Mouse (Mus musculus) layer of hippocampus, postnatal 10 days (tissue): ENCODE data around the gene Ddn. TPM values are rescaled to one million over a fixed set of nuclear protein-coding genes. Genes with fewer than 3 reads are reported as not detected.

ENCODE experiments used
- DNase-seq, 2 experiments: peaks; one replicate each; pipeline ENCODE4 v3.0.0; 2021; ENCODE audit warnings: low spot score in 2 of 2
- total RNA-seq, 2 experiments: library from RNA; stranded (reverse); gene quantifications; 2 replicates each; pipeline ENCODE4 v1.2.3; 2021

Ddn gene
- total RNA-seq, 2 experiments from 2014 or later, result 401 to 403 TPM

DNA sequence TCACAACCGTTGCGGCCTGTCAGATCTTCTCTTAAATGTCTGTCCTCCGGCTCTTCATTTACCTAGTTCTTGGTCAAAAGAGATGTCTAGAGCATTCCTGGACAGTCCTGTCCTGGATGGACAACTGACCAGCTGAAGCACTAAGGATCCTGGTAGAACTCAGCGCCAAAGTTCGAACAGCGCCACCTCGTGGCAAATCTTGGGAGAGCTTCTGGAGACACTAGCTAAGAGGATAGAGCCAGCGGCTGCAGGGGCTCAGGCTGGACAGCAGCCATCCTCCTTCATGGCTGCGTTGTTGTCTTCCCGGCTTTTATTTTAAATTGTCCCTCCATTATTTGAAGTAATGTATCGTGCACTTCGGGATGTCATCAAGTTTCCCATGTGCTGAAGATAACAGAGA is 9.9 kb downstream of the Ddn start:
- DNase-seq, result peak; percentile 85 to 87

DNA sequence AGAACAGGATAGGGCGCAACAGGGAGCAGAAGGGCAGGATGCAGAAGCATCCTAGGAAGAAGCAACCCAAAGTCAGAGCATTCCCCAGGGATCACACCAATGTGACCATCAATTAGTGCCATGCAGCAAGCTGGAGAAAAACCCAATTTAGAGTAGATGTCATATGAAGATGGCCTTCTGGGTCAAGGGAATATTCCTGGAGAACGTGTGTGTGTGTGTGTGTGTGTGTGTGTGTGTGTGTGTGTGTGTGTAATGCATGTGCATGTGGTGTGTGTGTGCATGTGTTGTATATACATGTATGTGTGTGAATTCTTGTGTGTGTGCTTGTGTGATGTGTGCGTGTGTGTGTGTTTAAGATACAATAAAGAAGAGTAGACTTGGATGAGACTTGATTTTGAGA is 10.4 kb downstream of the Ddn start:
- DNase-seq, result no peak

DNA sequence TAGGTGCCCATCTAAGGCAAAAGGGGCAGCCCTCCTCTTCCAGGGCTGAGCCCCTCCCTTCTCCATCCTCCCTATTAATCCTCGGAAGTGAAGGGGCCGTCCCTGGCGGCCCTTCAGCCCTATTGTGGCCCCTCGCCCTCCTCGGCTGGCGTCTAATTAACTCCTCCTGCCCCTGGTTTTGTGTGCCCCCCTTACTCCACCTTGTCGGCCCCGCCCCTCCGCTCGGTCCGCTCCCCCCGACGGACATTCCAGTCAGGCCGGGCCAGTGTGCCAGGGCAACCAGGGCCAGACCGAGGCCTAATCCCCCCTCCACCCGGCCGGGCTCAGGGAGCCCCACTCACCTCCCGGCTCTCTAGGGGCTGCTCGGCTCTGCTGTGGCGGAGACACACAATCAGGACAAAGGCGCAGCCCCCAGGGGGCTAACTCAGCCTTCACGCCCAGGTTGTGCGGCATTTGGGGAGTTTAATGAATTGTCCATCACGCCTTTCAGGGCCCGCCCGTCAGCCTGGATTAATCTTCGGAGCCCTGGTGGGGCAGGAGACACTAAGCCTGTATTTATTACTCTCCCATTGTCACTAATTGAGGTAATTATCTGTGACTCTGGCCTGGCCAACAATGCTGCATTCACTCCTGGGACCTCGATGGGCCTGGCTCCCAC is 11.3 kb downstream of the Ddn start:
- no peak for DNase-seq

DNA sequence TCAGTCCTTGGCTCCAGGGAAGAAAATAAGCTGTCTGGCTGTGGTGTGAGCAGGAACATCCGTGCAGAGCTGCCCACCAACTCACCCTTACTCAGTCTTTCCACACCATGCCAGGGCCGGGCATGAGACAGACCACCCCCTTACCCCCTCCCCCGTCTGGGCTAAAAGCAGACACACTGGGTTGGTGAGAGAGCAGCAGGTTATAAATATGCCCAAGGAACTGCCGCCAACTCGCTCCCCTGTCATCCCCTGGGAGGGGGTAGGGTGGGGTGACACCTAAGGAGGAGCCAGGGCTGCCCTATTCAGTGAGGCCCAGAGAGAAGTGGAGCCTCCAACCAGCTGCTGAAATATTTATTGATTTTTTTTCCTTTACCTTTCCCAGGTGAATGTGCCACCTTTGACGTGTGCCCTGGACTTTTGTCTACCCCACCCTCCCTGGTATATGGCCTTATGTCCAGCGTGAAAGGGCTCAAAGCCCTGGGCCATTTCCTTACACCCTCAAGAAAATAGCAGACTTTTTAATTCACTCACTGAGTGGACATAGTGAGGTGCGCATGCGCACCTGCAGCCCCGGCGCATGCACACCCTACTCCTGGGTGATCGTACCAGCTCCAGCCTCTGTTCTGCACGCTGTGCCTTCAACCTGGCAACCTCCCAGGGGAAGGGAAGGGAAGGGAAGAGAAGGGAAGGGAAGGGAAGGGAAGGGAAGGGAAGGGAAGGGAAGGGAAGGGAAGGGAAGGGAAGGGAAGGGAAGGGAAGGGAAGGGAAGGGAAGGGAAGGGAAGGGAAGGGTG is 12.3 kb downstream of the Ddn start:
- no peak for DNase-seq

DNA sequence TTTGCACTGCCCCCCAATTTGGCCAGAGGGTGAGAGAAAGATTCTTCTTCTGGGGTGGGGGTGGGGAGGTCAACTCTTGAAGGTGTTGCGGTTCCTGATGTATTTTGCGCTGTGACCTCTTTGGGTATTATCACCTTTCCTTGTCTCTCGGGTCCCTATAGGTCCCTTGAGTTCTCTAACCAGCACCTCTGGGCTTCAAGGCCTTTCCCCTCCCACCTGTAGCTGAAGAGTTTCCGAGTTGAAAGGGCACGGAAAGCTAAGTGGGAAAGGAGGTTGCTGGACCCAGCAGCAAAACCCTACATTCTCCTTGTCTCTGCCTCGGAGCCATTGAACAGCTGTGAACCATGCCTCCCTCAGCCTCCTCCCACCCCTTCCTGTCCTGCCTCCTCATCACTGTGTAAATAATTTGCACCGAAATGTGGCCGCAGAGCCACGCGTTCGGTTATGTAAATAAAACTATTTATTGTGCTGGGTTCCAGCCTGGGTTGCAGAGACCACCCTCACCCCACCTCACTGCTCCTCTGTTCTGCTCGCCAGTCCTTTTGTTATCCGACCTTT is 16.1 kb downstream of the Ddn start:
- no peak for DNase-seq

DNA sequence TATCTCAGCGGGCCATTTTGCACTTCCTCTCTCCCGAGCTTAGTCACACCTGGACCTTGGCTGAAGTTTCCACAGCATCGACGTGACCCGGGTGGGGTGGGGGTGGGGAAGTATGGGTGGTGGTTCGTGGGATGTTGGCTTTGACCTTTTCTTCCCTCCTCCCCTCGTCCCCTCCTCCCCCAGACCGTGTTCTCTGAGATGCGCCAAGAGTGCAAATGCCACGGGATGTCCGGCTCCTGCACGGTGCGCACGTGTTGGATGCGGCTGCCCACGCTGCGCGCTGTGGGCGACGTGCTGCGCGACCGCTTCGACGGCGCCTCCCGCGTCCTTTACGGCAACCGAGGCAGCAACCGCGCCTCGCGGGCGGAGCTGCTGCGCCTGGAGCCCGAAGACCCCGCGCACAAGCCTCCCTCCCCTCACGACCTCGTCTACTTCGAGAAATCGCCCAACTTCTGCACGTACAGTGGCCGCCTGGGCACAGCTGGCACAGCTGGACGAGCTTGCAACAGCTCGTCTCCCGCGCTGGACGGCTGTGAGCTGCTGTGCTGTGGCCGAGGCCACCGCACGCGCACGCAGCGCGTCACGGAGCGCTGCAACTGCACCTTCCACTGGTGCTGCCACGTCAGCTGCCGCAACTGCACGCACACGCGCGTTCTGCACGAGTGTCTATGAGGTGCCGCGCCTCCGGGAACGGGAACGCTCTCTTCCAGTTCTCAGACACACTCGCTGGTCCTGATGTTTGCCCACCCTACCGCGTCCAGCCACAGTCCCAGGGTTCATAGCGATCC is 16.9 kb downstream of the Ddn start:
- DNase-seq, result no peak

DNA sequence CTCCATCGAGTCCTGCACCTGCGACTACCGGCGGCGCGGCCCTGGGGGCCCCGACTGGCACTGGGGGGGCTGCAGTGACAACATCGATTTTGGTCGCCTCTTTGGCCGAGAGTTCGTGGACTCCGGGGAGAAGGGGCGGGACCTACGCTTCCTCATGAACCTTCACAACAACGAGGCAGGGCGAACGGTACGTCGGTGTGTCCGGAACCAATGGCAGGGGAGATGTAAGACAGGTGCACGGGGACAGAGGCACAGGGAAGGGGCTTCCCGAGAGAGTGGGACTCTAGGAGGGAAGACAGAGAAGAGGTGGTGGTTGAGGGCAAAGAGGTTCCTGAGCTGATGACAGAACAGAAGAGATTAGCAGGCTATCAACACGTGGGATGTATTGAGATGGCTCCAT is 17.5 kb downstream of the Ddn start:
- DNase-seq, result no peak

DNA sequence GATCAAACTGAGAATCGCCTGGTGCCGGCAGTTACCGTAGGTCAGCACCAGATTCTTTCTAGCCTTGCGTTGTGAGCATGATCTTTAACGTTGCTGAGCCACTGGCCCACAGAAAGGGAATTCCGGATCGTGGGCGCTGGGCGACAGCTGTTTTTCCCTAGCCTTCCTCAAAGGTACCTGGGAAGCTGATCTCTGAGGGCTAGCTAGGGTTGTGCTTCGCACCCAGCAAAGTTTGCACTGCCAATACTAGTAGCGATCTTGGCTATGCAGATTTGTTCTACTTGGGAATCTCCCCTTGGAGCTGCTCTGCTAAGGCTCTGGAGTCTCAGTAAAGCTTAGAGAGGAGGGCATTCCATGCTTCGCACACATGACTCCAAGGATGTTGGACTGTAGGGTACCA is 18.1 kb downstream of the Ddn start:
- DNase-seq, result no peak

DNA sequence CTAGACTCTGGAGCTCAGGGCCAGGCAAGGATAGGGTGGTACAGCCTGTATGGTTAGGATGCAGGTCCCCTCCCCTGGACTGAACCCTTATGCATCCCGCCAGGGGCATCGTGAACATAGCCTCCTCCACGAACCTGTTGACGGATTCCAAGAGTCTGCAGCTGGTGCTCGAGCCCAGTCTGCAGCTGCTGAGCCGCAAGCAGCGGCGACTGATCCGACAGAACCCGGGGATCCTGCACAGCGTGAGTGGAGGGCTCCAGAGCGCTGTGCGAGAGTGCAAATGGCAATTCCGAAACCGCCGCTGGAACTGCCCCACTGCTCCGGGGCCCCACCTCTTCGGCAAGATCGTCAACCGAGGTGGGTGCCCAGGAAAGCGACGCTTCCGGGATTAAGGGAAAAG is 18.5 kb downstream of the Ddn start:
- no peak for DNase-seq

DNA sequence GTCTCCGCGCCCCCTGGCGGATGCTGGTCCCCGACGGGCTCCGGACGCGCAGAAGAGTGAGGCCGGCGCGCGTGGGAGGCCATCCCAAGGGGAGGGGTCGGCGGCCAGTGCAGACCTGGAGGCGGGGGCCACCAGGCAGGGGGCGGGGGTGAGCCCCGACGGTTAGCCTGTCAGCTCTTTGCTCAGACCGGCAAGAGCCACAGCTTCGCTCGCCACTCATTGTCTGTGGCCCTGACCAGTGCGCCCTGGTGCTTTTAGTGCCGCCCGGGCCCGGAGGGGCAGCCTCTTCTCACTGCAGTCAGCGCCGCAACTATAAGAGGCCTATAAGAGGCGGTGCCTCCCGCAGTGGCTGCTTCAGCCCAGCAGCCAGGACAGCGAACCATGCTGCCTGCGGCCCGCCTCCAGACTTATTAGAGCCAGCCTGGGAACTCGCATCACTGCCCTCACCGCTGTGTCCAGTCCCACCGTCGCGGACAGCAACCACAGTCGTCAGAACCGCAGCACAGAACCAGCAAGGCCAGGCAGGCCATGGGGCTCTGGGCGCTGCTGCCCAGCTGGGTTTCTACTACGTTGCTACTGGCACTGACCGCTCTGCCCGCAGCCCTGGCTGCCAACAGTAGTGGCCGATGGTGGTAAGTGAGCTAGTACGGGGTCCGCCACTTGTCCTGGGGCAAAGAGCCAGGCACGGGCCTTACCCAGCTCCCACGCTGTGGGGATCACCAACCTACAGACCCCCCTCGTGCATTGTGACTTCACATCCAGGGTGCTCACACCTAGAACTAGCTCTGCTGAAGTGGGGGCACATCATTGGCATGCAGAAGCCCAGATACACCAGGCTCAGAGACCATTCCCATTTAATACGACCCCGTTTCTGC is 19.4 kb downstream of the Ddn start, which contains the start of gene Wnt1:
Wnt1 (plus strand) TSS at position 197 of the 875 bp plus-strand sequence.
- DNase-seq, result peak in 1 of 2 experiments; percentile 45

DNA sequence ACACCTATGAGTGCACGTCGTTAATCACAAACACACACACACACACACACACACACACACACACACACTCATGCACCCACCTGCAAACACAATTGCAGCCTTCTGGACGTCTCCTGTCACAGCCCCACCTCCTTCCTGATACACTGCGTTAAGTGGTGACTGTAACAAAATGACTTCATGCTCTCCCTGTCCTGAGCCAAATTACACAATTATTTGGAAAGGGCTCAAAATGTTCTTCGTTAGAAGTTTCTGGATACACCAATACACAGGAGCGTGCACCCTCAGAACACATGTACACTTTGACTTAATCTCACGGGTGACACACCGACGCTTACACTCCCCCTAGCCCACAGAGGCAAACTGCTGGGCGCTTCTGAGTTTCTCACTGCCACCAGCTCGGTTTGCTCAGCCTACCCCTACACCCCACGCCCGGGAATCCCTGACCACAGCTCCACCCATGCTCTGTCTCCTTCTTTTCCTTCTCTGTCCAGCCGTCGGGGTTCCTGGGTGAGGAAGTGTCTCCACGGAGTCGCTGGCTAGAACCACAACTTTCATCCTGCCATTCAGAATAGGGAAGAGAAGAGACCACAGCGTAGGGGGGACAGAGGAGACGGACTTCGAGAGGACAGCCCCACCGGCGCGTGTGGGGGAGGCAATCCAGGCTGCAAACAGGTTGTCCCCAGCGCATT is 20.2 kb downstream of the Ddn start:
- no peak for DNase-seq

DNA sequence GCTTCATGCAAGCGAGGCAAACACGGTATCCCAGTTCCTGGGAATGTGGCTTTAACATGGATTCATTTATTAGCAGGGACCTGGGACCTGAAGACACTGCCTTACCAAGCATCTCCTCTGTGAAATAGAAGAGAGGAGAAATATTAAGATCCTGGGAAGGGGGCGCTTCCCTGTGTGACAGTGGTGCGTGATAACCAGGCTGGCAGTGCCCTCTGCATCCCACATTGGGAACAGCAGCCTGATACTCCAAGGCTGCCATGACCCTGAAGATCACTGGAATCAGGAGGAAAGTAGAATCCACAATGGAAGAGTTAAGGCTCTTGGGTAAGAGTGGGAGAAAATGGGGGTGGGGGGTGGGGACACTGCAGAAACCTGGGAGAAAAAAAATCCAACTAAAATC is 21.4 kb downstream of the Ddn start:
- DNase-seq, result peak in 1 of 2 experiments; percentile 54

DNA sequence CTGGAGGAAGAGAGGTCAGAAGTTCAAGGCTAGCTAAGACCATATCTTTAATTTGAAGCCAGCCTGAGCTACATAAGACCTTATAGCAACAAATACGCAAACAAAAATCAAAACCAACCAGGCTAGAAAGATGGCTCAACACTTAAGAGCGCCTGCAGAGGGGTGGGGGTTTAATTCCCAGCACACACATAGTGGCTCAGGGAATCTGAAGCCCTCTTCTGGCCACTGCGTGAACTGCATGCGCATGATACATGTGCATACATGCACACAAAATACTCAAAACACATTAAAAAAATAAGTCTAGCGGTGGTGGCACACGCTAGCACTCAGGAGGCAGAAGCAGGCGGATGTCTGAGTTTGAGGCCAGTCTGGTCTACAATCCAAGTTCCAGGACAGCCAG is 23.5 kb downstream of the Ddn start:
- DNase-seq, result no peak

DNA sequence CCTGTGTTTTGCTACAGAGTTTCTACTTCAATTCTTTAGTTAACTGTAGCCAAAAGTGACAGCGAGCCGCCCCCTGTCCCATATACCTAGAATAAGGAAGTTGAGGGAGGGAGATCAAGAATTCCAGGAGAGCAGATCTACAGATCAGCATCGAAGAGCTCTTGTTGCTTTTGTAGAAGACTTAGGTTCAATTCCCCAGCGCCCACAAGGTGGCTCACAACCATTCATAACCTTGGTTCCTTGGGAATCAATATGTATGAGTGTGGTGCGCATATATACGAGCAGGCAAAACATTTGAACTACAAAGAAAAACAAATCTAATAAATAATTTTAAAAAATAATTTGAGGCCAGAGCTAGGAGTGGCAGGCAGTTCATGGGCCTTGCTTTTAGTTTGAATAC is 28.1 kb downstream of the Ddn start:
- no peak for DNase-seq

DNA sequence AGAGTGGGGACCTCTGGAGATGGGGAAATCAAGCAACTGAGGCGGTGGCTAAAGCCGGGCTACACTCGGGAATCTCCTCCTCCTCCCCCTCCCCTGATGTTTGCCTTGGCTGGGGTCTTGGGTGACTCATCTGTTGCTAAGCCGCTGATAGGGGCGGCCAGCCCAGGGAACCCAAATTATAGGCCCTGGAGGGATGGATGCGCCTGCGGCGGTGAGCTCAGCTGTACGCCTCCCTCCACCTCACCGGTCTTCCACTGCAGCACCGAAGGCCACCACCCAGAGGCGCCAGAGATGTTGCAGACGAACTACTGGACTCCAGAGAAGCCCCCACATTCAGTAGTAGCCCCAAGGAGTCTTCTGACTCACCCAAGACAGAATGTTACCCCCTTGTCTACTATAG is 28.7 kb downstream of the Ddn start:
- DNase-seq, result no peak

DNA sequence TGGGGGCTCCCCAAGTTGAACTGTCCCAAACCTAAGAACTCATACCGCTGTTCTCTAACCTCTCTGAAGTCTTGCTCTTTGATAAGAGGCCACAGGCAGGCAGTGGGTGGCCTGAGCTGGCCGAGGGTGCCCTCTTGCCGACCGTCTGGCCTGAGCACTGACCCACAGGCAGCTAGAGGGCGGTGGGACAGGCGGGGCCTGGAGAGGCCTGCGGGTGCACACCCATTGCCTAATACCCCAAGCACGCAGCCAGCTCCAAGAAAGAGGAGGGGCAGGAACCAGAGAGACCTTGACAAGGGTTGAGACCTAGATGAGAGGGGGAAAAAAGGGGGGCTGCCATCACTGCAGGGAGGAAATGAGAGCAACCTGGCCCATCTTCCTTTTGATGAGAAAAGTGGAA is 29.2 kb downstream of the Ddn start:
- DNase-seq, result no peak

DNA sequence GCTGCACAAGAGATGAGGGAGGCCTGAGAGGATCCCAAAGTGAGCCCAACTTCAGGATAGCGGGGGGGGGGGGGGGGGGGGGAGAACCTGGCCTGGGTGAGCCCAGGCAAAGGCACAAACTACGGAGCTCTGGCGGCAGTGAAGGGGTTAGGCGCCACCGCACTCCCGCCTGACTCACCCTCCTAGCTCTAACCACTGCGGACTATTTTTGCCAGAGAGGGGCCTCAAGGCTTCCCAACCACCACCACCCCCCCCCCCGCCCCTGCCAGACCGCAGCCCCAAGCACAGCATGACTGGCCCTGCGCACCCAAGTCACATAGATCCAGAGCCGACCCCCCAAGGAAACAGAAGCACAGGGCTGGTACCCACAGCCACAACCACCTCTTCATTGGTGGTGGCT is 30.5 kb downstream of the Ddn start:
- DNase-seq, result no peak

DNA sequence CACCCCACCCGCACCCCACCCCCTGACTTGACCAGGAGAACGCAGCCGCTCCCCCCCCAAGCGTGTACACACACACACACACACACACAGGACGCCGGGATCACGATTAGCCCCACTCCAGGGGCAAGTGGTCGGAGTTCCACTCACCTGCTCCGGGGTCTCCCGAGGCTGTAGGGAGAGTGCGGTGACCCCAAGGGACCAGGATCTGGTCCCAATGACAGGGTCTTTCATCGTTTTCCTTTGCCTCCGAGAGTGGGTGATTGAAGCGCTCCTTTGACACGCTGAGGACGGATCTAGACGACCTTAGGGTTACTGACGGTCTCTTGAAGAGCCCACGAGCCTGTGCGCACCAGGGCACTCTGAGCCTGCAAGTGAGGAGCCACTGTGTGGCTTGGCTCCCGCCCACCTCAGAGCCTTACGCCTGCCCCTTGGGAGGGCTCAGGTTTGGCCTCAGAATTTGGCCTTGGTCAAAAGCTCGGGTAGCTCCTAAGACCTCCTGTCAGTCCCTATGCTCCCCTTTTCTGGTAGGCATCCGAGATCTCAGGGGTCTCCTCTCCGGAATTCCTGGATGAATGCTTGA is 31.0 kb downstream of the Ddn start:
- no peak for DNase-seq

DNA sequence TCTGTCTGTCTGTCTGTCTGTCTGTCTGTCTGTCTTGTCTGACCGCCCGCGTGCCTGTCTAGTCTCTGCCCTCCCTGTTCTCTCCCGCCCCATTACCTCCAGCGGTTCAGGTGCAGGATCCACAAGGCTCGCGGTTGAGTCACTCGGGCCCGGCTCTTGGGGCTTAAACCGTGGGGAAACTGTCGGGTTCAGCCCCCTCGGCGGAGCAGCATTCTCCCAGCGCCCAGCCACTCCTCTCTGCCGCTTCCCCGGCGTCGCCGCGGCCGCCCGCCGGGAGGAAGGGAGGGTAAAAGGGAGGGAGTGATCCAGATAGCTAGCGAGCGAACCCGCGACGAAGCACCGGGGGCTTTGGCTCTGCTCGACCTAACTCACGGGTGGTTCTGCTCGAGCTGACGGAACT is 31.5 kb downstream of the Ddn start, which contains the start of gene Wnt10b:
Wnt10b (minus strand) TSS at position 389 of the 400 bp plus-strand sequence.
- no peak for DNase-seq
